Mouse (Mus musculus): ENCODE results near the gene Lzic. TPM values are rescaled to one million over a fixed set of nuclear protein-coding genes. Genes with fewer than 3 reads are reported as not detected.

The Lzic gene
- polyA plus RNA-seq, 1 experiment from 2014 or later, result 46.5 TPM

GRCm38 (mm10) chr4:149527621-149528354, 42.8 kb downstream of the Lzic start:
- no peak for ATAC-seq (ENCODE audit: low read depth)
- H3K9ac ChIP-seq (replicated peaks; ENCODE audit: low read depth, low read length), result no peak overlapping the region

GRCm38 (mm10) chr4:149529691-149530090, 44.7 kb downstream of the Lzic start:
- 81% methylated on average over 6 of the region's 6 CpGs for WGBS
- no peaks in the 10 kb centered on the region for H3K27me3 ChIP-seq (ENCODE audit: control insufficient read depth, insufficient read depth, low read length)
- no peak overlapping the region for H3K9ac ChIP-seq (replicated peaks; ENCODE audit: low read depth, low read length)
- no peaks in the 10 kb centered on the region for H3K9me3 ChIP-seq (ENCODE audit: control insufficient read depth, low read length)
- no peak for ATAC-seq (ENCODE audit: low read depth)
- no peaks in the 10 kb centered on the region for H3K36me3 ChIP-seq (ENCODE audit: control insufficient read depth, insufficient read depth, low read length)
- no peak overlapping the region for H3K4me2 ChIP-seq (ENCODE audit: low read depth, low read length)
- H3K4me3 ChIP-seq (ENCODE audit: low read depth, low read length), result no peak overlapping the region
- H3K27ac ChIP-seq (ENCODE audit: low read depth, low read length), result no peak overlapping the region
- peaks cover 7% of the 10 kb centered on the region; the same call in 1 of the 2 replicates for H3K4me1 ChIP-seq (ENCODE audit: control insufficient read depth, insufficient read depth, low read length)

More at GRCm38 (mm10) chr4:149527621-149528354, 42.8 kb downstream of the Lzic start:
- Histone ChIP-seq H3K27ac (ENCODE audit: low read depth, low read length) (no peak overlapping the region), H3K4me2 (ENCODE audit: low read depth, low read length) (no peak overlapping the region), H3K9me3 (ENCODE audit: control insufficient read depth, low read length) (no peaks in the 10 kb centered on the region), H3K36me3 (ENCODE audit: control insufficient read depth, insufficient read depth, low read length) (no peaks in the 10 kb centered on the region), H3K27me3 (ENCODE audit: control insufficient read depth, insufficient read depth, low read length) (no peaks in the 10 kb centered on the region), H3K4me1 (ENCODE audit: control insufficient read depth, insufficient read depth, low read length) (peaks cover 7% of the 10 kb centered on the region; the same call in 1 of the 2 replicates), H3K4me3 (ENCODE audit: low read depth, low read length) (no peak overlapping the region)
- 79% methylated on average over 15 of the region's 15 CpGs for WGBS

GRCm38 (mm10) chr4:149539441-149539840, 54.4 kb downstream of the Lzic start:
- Histone ChIP-seq H3K4me2 (ENCODE audit: low read depth, low read length) (no peak overlapping the region), H3K27me3 (ENCODE audit: control insufficient read depth, insufficient read depth, low read length) (no peaks in the 10 kb centered on the region), H3K27ac (ENCODE audit: low read depth, low read length) (no peak overlapping the region), H3K4me1 (ENCODE audit: control insufficient read depth, insufficient read depth, low read length) (no peaks in the 10 kb centered on the region), H3K9me3 (ENCODE audit: control insufficient read depth, low read length) (no peaks in the 10 kb centered on the region), H3K4me3 (ENCODE audit: low read depth, low read length) (no peak overlapping the region), H3K36me3 (ENCODE audit: control insufficient read depth, insufficient read depth, low read length) (no peaks in the 10 kb centered on the region), H3K9ac (replicated peaks; ENCODE audit: low read depth, low read length) (no peak overlapping the region)
- ATAC-seq (ENCODE audit: low read depth), result no peak
- WGBS, result 89% methylated on average over 8 of the region's 8 CpGs

- 75% methylated on average over 5 of the region's 5 CpGs for WGBS
- no peak for ATAC-seq (ENCODE audit: low read depth)
Observed at GRCm38 (mm10) chr4:149541935-149542334, 56.9 kb downstream of the Lzic start.

GRCm38 (mm10) chr4:149542431-149542830, 57.4 kb downstream of the Lzic start:
- Histone ChIP-seq H3K36me3 (ENCODE audit: control insufficient read depth, insufficient read depth, low read length) (peaks cover 11% of the 10 kb centered on the region), H3K4me1 (ENCODE audit: control insufficient read depth, insufficient read depth, low read length) (no peaks in the 10 kb centered on the region), H3K27ac (ENCODE audit: low read depth, low read length) (no peak overlapping the region), H3K9ac (replicated peaks; ENCODE audit: low read depth, low read length) (no peak overlapping the region), H3K4me2 (ENCODE audit: low read depth, low read length) (no peak overlapping the region), H3K4me3 (ENCODE audit: low read depth, low read length) (no peak overlapping the region), H3K27me3 (ENCODE audit: control insufficient read depth, insufficient read depth, low read length) (no peaks in the 10 kb centered on the region), H3K9me3 (ENCODE audit: control insufficient read depth, low read length) (no peaks in the 10 kb centered on the region)
- ATAC-seq (ENCODE audit: low read depth), result no peak
- WGBS, result 78% methylated on average over 12 of the region's 12 CpGs

More at GRCm38 (mm10) chr4:149541935-149542334, 56.9 kb downstream of the Lzic start:
- no peak overlapping the region for H3K4me3 ChIP-seq (ENCODE audit: low read depth, low read length)
- H3K36me3 ChIP-seq (ENCODE audit: control insufficient read depth, insufficient read depth, low read length), result peaks cover 11% of the 10 kb centered on the region
- H3K9ac ChIP-seq (replicated peaks; ENCODE audit: low read depth, low read length), result no peak overlapping the region
- no peaks in the 10 kb centered on the region for H3K27me3 ChIP-seq (ENCODE audit: control insufficient read depth, insufficient read depth, low read length)
- H3K27ac ChIP-seq (ENCODE audit: low read depth, low read length), result no peak overlapping the region
- H3K4me1 ChIP-seq (ENCODE audit: control insufficient read depth, insufficient read depth, low read length), result no peaks in the 10 kb centered on the region
- H3K4me2 ChIP-seq (ENCODE audit: low read depth, low read length), result no peak overlapping the region
- H3K9me3 ChIP-seq (ENCODE audit: control insufficient read depth, low read length), result no peaks in the 10 kb centered on the region

- H3K27ac ChIP-seq (ENCODE audit: low read depth, low read length), result no peak overlapping the region
- no peak overlapping the region for H3K9ac ChIP-seq (replicated peaks; ENCODE audit: low read depth, low read length)
- no peaks in the 10 kb centered on the region for H3K4me1 ChIP-seq (ENCODE audit: control insufficient read depth, insufficient read depth, low read length)
- H3K9me3 ChIP-seq (ENCODE audit: control insufficient read depth, low read length), result no peaks in the 10 kb centered on the region
- H3K27me3 ChIP-seq (ENCODE audit: control insufficient read depth, insufficient read depth, low read length), result no peaks in the 10 kb centered on the region
- H3K4me2 ChIP-seq (ENCODE audit: low read depth, low read length), result no peak overlapping the region
- no peak overlapping the region for H3K4me3 ChIP-seq (ENCODE audit: low read depth, low read length)
- 43% methylated on average over 10 of the region's 10 CpGs for WGBS
- peaks cover 11% of the 10 kb centered on the region for H3K36me3 ChIP-seq (ENCODE audit: control insufficient read depth, insufficient read depth, low read length)
- ATAC-seq (ENCODE audit: low read depth), result peak; percentile 50; the same call in 1 of the 2 replicates
Observed at GRCm38 (mm10) chr4:149542927-149543553, 58.0 kb downstream of the Lzic start.

- no peaks in the 10 kb centered on the region for H3K27me3 ChIP-seq (ENCODE audit: control insufficient read depth, insufficient read depth, low read length)
- peaks cover 11% of the 10 kb centered on the region for H3K36me3 ChIP-seq (ENCODE audit: control insufficient read depth, insufficient read depth, low read length)
- ATAC-seq (ENCODE audit: low read depth), result no peak
- no peak overlapping the region for H3K27ac ChIP-seq (ENCODE audit: low read depth, low read length)
- no peaks in the 10 kb centered on the region for H3K4me1 ChIP-seq (ENCODE audit: control insufficient read depth, insufficient read depth, low read length)
- no peak overlapping the region for H3K4me3 ChIP-seq (ENCODE audit: low read depth, low read length)
- no peak overlapping the region for H3K9ac ChIP-seq (replicated peaks; ENCODE audit: low read depth, low read length)
- H3K9me3 ChIP-seq (ENCODE audit: control insufficient read depth, low read length), result no peaks in the 10 kb centered on the region
- no peak overlapping the region for H3K4me2 ChIP-seq (ENCODE audit: low read depth, low read length)
- 91% methylated on average over 8 of the region's 8 CpGs for WGBS
Observed at GRCm38 (mm10) chr4:149544892-149545291, 59.9 kb downstream of the Lzic start.

Small RNA genes within 50 kb of the gene (microRNA-seq; reads per million reads assigned to microRNA genes)
- not detected for gene Mir5616

Other genes with a start within 250 kb of the Lzic start
- gene Kif1b, start 177.5 kb upstream of the Lzic start, polyA plus RNA-seq (2014; fragmentation: Nextera tagmentation; extraction: Ambion mirVana), result 174 and 224 TPM in 2 replicates
- 55.3 and 61.8 TPM in 2 replicates for gene Ube4b, start 58.5 kb upstream of the Lzic start, polyA plus RNA-seq (2014; fragmentation: Nextera tagmentation; extraction: Ambion mirVana)
- not detected in 2 replicates for gene Rbp7, start 30.3 kb upstream of the Lzic start, polyA plus RNA-seq (2014; fragmentation: Nextera tagmentation; extraction: Ambion mirVana)
- not detected in 2 replicates for gene Tmem274, start 7.9 kb upstream of the Lzic start, polyA plus RNA-seq (2014; fragmentation: Nextera tagmentation; extraction: Ambion mirVana)
- gene Nmnat1, start within 50 bp of the Lzic start, polyA plus RNA-seq (2014; fragmentation: Nextera tagmentation; extraction: Ambion mirVana), result 7.8 and 9.2 TPM in 2 replicates
- gene Ctnnbip1, start 33.0 kb downstream of the Lzic start, polyA plus RNA-seq (2014; fragmentation: Nextera tagmentation; extraction: Ambion mirVana), result 93.2 and 98.0 TPM in 2 replicates
- gene Clstn1, start 101.2 kb downstream of the Lzic start, polyA plus RNA-seq (2014; fragmentation: Nextera tagmentation; extraction: Ambion mirVana), result 107 and 139 TPM in 2 replicates
- gene Pik3cd, start 217.3 kb downstream of the Lzic start, polyA plus RNA-seq (2014; fragmentation: Nextera tagmentation; extraction: Ambion mirVana), result 16.5 and 19.7 TPM in 2 replicates

Data from neural tube, embryonic 14.5 days (tissue).